Mouse (Mus musculus): ENCODE measurements around the gene Otop3.

DNA sequence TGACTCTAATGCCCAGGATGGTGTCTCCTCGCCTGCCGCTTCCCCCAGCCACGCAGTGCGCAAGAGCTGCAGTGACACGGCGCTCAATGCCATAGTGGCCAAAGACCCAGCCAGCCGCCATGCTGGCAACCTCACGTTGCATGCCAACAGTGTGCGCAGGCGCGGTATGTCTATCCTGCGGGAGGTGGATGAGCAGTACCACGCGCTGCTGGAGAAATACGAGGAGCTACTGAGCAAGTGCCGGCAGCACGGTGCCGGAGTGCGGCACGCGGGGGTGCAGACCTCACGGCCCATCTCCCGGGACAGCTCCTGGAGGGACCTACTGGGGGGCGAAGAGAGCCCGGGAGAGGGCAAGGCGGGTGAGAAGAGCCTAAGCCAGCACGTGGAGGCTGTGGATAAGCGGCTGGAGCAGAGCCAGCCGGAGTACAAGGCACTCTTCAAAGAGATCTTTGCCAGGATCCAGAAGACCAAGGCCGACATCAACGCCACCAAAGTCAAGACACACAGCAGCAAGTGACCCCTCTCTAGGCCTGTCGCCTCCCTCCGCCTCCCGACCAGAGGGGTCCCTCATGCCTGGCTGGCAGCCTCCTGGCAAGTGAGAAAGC is 59.3 kb downstream of the Otop3 start:
- TF ChIP-seq CTCF (IDR thresholded peaks at IDR 0.05) (no peak), EP300 (IDR thresholded peaks at IDR 0.05; ENCODE audit: insufficient read depth, low read depth, low read length) (no peak)
